Mouse (Mus musculus) erythroblast, embryonic 14.5 days (primary cell): ENCODE results near the gene Lysmd1.

Experiments
- GATA1 ChIP-seq: IDR thresholded peaks from 2 replicates; pipeline ENCODE4 v1.6.1; 2012; ENCODE audit warnings: low read length, inconsistent platforms, mixed read lengths
- TAL1 ChIP-seq: IDR thresholded peaks from 3 replicates; pipeline ENCODE4 v1.6.1; 2012; ENCODE audit warnings: low read length, inconsistent platforms, mixed read lengths

DNA sequence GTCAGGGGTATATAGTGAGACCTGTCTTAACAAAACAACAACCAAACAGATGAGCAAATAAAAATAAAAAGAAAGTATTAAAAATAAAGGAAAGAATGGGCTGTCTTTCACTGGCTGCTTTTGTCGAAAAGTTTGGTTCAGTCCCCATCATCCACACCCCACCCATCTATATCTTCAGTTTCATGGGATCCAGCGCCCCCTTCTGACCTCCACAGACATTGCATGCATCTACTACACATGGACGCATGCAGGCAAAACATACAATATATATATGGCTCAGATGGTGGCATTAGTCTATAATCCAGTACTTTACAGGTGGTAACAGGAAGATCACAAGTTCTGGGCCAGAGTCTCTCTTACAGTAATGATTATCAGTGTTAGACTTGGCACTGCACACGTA is 20.0 kb downstream of the Lysmd1 start:
- TF ChIP-seq TAL1 (no peak), GATA1 (no peak)
